Mouse (Mus musculus) heart, embryonic 13.5 days (tissue): ENCODE data around the gene Lyzl4. TPM values are rescaled to one million over a fixed set of nuclear protein-coding genes. Genes with fewer than 3 reads are reported as not detected.

Experiments used
- polyA plus RNA-seq: library from polyadenylated mRNA; unstranded; fragments of >200 nt; fragmentation: Nextera tagmentation; extraction: Ambion mirVana; gene quantifications from 2 replicates; pipeline ENCODE4 v1.2.1, GENCODE M21; 2015

Gene Lyzl4
- polyA plus RNA-seq, 1 experiment from 2014 or later, result not detected

Other genes starting within 250 kb of the Lyzl4 start
- 0.62 and 0.75 TPM in 2 replicates for gene Cck, start 146.4 kb downstream of the Lyzl4 start, polyA plus RNA-seq
- 0.10 and 0.33 TPM in 2 replicates for gene Vipr1, start 620 bp upstream of the Lyzl4 start, polyA plus RNA-seq
- gene Sec22c, start 63.4 kb upstream of the Lyzl4 start, polyA plus RNA-seq, result 5.4 and 6.3 TPM in 2 replicates
- 163 and 176 TPM in 2 replicates for gene Ss18l2, start 68.2 kb upstream of the Lyzl4 start, polyA plus RNA-seq
- gene Nktr, start 77.1 kb upstream of the Lyzl4 start, polyA plus RNA-seq, result 40.1 and 42.3 TPM in 2 replicates
- gene Zfp651, start 117.2 kb upstream of the Lyzl4 start, polyA plus RNA-seq, result 11.1 and 12.5 TPM in 2 replicates
- gene Klhl40, start 135.5 kb upstream of the Lyzl4 start, polyA plus RNA-seq, result 1.4 and 2.1 TPM in 2 replicates
- 10.3 and 10.7 TPM in 2 replicates for gene Hhatl, start 150.4 kb upstream of the Lyzl4 start, polyA plus RNA-seq
- 0.05 TPM in 1 of 2 replicates, not detected in the other for gene Ccdc13, start 197.4 kb upstream of the Lyzl4 start, polyA plus RNA-seq
- 230 and 277 TPM in 2 replicates for gene Higd1a, start 216.3 kb upstream of the Lyzl4 start, polyA plus RNA-seq